Mouse (Mus musculus) left cerebral cortex, adult 9 months (tissue): ENCODE data around the gene Slc35b3.

Experiments
- DNase-seq, 2 experiments: peaks; one replicate each; pipeline ENCODE4 v3.0.0; 2022; ENCODE audit warnings: low spot score in 2 of 2

The Slc35b3 gene

GRCm38 (mm10) chr13:38960063-38961050 lies at the start of gene Slc35b3:
Slc35b3 (minus strand) TSS chr13:38960875.
- peak in 1 of 2 experiments; percentile 69 for DNase-seq

- DNase-seq, result no peak
These were observed 49.6 kb upstream of the Slc35b3 start for GRCm38 (mm10) chr13:39010280-39010679.

GRCm38 (mm10) chr13:39003101-39003762 lies 42.6 kb upstream of the Slc35b3 start:
- DNase-seq, result no peak

- DNase-seq, result no peak
These were observed 41.7 kb upstream of the Slc35b3 start for GRCm38 (mm10) chr13:39002424-39002823.

GRCm38 (mm10) chr13:39001434-39001833 lies 40.8 kb upstream of the Slc35b3 start:
- no peak for DNase-seq

GRCm38 (mm10) chr13:38998958-38999357 lies 38.3 kb upstream of the Slc35b3 start:
- no peak for DNase-seq

GRCm38 (mm10) chr13:38992529-38992928 lies 31.9 kb upstream of the Slc35b3 start:
- DNase-seq, result peak in 1 of 2 experiments; percentile 52

GRCm38 (mm10) chr13:38983751-38984150 lies 23.1 kb upstream of the Slc35b3 start:
- DNase-seq, result no peak

- no peak for DNase-seq
These were observed 20.2 kb upstream of the Slc35b3 start for GRCm38 (mm10) chr13:38980900-38981299.

GRCm38 (mm10) chr13:38976978-38977377 lies 16.3 kb upstream of the Slc35b3 start:
- DNase-seq, result no peak

GRCm38 (mm10) chr13:38975853-38976252 lies 15.2 kb upstream of the Slc35b3 start:
- no peak for DNase-seq

GRCm38 (mm10) chr13:38972602-38973001 lies 11.9 kb upstream of the Slc35b3 start:
- no peak for DNase-seq

GRCm38 (mm10) chr13:38971047-38971446 lies 10.4 kb upstream of the Slc35b3 start:
- no peak for DNase-seq

- DNase-seq, result no peak
These were observed 6.8 kb upstream of the Slc35b3 start for GRCm38 (mm10) chr13:38967518-38967917.

GRCm38 (mm10) chr13:38966922-38967448 lies 6.3 kb upstream of the Slc35b3 start:
- no peak for DNase-seq

GRCm38 (mm10) chr13:38962771-38963170 lies 2.1 kb upstream of the Slc35b3 start:
- no peak for DNase-seq

GRCm38 (mm10) chr13:38958037-38958436 lies 2.6 kb downstream of the Slc35b3 start:
- no peak for DNase-seq

GRCm38 (mm10) chr13:38946296-38947012 lies 14.2 kb downstream of the Slc35b3 start:
- DNase-seq, result no peak

GRCm38 (mm10) chr13:38945767-38946166 lies 14.9 kb downstream of the Slc35b3 start:
- DNase-seq, result no peak

GRCm38 (mm10) chr13:38944951-38945350 lies 15.7 kb downstream of the Slc35b3 start:
- no peak for DNase-seq

GRCm38 (mm10) chr13:38941786-38942185 lies 18.9 kb downstream of the Slc35b3 start:
- DNase-seq, result no peak

- DNase-seq, result no peak
These were observed 19.4 kb downstream of the Slc35b3 start for GRCm38 (mm10) chr13:38941280-38941679.
